Mouse (Mus musculus): Measurements from ENCODE around the gene Scd4.

DNA sequence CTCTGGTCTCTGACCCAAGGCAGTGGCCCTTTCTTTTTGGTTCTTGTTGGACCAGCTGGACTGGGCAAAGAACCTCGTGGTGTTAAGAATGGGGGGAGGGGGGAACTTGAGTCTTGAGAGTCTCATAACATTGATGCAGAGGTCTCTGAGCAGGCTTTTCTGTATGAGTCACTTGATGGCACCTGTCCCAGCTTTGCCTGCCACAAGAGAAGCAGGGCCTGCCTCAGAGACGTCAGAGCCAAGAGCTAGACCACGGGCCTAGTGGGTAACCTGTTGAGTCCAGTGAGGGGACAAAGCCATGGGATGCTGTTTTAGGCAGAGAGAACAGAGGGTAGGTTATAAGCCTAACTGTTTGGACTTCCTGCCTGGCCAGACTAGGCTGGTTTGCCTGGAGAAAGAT, 37.6 kb upstream of the Scd4 start:
- TF ChIP-seq POLR2A (IDR thresholded peaks at IDR 0.05; ENCODE audit: low read depth, low read length) (no peak), CTCF (IDR thresholded peaks at IDR 0.05; ENCODE audit: extremely low read depth, insufficient read depth, insufficient read length, insufficient replicate concordance) (no peak)
